Mouse (Mus musculus) heart, postnatal 0 days (tissue): ENCODE measurements around the gene Lamtor3. TPM values are rescaled to one million over a fixed set of nuclear protein-coding genes. Genes with fewer than 3 reads are reported as not detected.

Source experiments
- ATAC-seq: fragments of 200-750 bp; cut with Nextera tagmentation; 2 replicates; pipeline ENCODE4 v1.8.0; 2017; ENCODE audit warnings: low read depth, moderate number of reproducible peaks, moderate library complexity; ENCODE audit not compliant: insufficient read depth
- DNase-seq: peaks from one replicate; pipeline ENCODE4 v3.0.0-alpha.2; 2016; ENCODE audit warnings: low spot score
- H3K27ac ChIP-seq: fragments of 300-500 bp; sonication (generic); 2 replicates; pipeline ENCODE4 v1.5.1; 2014; ENCODE audit warnings: low read depth, mild to moderate bottlenecking
- H3K27me3 ChIP-seq: fragments of 300-500 bp; sonication (generic); 2 replicates; pipeline ENCODE4 v1.6.1; 2014; ENCODE audit warnings: low read length, mixed read lengths; ENCODE audit not compliant: control insufficient read depth, insufficient read depth
- H3K36me3 ChIP-seq: fragments of 300-500 bp; sonication (generic); replicated peaks from 2 replicates; pipeline ENCODE4 v1.6.1; 2014; ENCODE audit warnings: low read length, mixed read lengths; ENCODE audit not compliant: control insufficient read depth, insufficient read depth
- H3K4me1 ChIP-seq: fragments of 300-500 bp; sonication (generic); 2 replicates; pipeline ENCODE4 v1.6.1; 2014; ENCODE audit warnings: antibody characterized with exemption; ENCODE audit not compliant: control insufficient read depth, insufficient read depth
- H3K4me2 ChIP-seq: fragments of 300-500 bp; sonication (generic); 2 replicates; pipeline ENCODE4 v1.6.1; 2014; ENCODE audit warnings: low read depth, mild to moderate bottlenecking, low read length, moderate library complexity
- H3K4me3 ChIP-seq: fragments of 300-500 bp; sonication (generic); 2 replicates; pipeline ENCODE4 v1.5.1; 2014; ENCODE audit warnings: low read depth, low read length
- H3K9ac ChIP-seq: fragments of 300-500 bp; sonication (generic); replicated peaks from 2 replicates; pipeline ENCODE4 v1.6.1; 2014; ENCODE audit warnings: low read depth, low read length, mixed read lengths
- H3K9me3 ChIP-seq: fragments of 300-500 bp; sonication (generic); replicated peaks from 2 replicates; pipeline ENCODE4 v1.6.1; 2016; ENCODE audit warnings: low read length; ENCODE audit not compliant: control insufficient read depth
- CTCF ChIP-seq: IDR thresholded peaks from 2 replicates; pipeline ENCODE4 v1.5.1; 2016; ENCODE audit warnings: antibody characterized with exemption, control low read depth, low read depth
- EP300 ChIP-seq: IDR thresholded peaks from 2 replicates; pipeline ENCODE4 v1.6.1; 2016; ENCODE audit warnings: antibody characterized with exemption, low read depth
- WGBS: fragments of 180-500 bp; shearing (Covaris S2); extraction: QIAGEN DNeasy Blood & Tissue Kit; methylation state at CpG from one replicate; pipeline ENCODE4 v1.1.7; 2014; 5-methylcytosine and 5-hydroxymethylcytosine counted together
- polyA plus RNA-seq: library from polyadenylated mRNA; unstranded; fragments of >200 nt; fragmentation: Nextera tagmentation; extraction: Ambion mirVana; gene quantifications from 2 replicates; pipeline ENCODE4 v1.2.1, GENCODE M21; 2015
- total RNA-seq: library from RNA; depleted of rRNA; stranded (reverse); fragments of >200 nt; gene quantifications from 2 replicates; pipeline ENCODE4 v1.2.3, GENCODE M21; 2014; ENCODE audit warnings: low replicate concordance

The Lamtor3 gene
- total and polyA plus RNA-seq, 2 experiments from 2014 or later, result 125 to 137 TPM

DNA sequence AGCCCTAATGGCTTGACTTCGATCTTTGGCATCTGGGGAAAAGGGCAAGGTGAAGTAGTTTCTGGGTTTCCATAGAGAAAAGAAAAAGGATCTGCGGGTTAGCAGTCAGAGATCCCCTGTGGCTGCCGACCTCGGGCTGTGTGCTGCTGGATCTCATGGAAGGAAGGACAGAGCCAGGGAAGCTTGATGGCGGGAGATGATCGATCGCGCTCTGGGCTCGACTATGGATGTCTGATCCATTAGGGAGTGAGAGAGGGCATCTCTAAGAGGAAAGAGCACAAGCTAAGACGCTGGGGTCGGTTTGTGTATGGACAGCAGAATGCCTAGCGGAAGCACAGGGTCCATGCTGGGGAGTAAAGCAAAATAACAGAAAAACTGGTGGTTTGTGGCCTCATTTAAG lies 51.6 kb downstream of the Lamtor3 start:
- no peak for TF ChIP-seq CTCF
- no peak for TF ChIP-seq EP300
- H3K27ac ChIP-seq, result peak overlapping the region; percentile 64
- H3K4me1 ChIP-seq, result peaks cover 37% of the 10 kb centered on the region
- DNase-seq (no peak), ATAC-seq (no peak)
- no peak overlapping the region for H3K4me2 ChIP-seq
- H3K9ac ChIP-seq, result no peak overlapping the region
- no peak overlapping the region for H3K4me3 ChIP-seq
- no peaks in the 10 kb centered on the region for H3K9me3 ChIP-seq
- no peaks in the 10 kb centered on the region; the same call in 1 of the 2 replicates for H3K36me3 ChIP-seq
- H3K27me3 ChIP-seq, result no peaks in the 10 kb centered on the region
- WGBS, result 56% methylated on average over 12 of the region's 12 CpGs

DNA sequence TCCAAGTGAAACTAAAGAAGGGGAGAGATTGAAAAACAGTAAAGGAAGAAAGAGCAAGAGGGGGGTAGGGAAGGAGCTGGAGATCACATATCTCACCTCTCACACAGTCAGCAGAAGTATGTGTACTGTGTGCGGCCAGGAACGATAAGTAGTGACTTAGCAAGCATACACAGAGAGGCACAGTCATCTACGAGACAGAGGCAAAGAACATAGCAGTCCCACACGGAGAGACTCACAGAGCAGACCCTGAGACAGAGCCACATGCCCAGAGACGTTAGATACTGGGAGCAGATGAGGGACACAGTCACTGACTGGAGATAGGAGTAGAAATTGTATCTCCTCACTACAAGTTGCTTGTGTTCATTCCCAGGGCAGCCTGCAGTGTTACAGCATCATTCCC lies 53.9 kb downstream of the Lamtor3 start:
- TF ChIP-seq CTCF (no peak), EP300 (no peak)
- H3K9me3 ChIP-seq, result no peaks in the 10 kb centered on the region
- no peak for ATAC-seq
- no peak overlapping the region for H3K4me2 ChIP-seq
- no peaks in the 10 kb centered on the region for H3K27me3 ChIP-seq
- DNase-seq, result no peak
- H3K27ac ChIP-seq, result peak overlapping the region; percentile 28; the same call in 1 of the 2 replicates
- no peak overlapping the region for H3K9ac ChIP-seq
- no peak overlapping the region for H3K4me3 ChIP-seq
- no peaks in the 10 kb centered on the region for H3K36me3 ChIP-seq
- WGBS, result 31% methylated on average over 5 of the region's 5 CpGs
- peaks cover 37% of the 10 kb centered on the region for H3K4me1 ChIP-seq

DNA sequence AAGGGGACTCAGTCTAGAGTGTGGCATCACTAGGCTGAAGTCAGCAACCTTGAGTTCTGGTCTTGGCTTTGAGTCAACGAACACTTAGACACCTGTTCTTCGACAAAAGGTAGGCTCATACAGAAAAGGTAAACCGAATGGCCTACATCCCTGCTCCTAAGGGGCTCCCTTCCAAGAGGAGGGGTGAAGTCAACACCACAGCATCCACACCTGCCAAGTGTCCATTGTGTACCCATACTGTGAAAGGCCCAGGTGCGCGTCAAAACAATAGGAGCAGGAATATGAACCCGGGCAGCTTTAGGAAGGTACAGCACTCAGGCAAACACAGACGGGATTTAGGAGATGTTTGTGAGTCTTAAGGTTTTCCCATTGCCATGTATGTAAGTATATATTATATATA lies 54.7 kb downstream of the Lamtor3 start:
- 93% methylated on average over 7 of the region's 7 CpGs for WGBS
- Histone ChIP-seq H3K4me2 (no peak overlapping the region), H3K4me1 (peaks cover 36% of the 10 kb centered on the region), H3K9me3 (no peaks in the 10 kb centered on the region), H3K36me3 (no peaks in the 10 kb centered on the region), H3K27ac (no peak overlapping the region), H3K4me3 (no peak overlapping the region), H3K27me3 (no peaks in the 10 kb centered on the region), H3K9ac (no peak overlapping the region)
- ATAC-seq (no peak), DNase-seq (no peak)
- TF ChIP-seq CTCF, result no peak
- no peak for TF ChIP-seq EP300

- DNase-seq, result no peak
- Histone ChIP-seq H3K9me3 (no peaks in the 10 kb centered on the region), H3K27ac (no peak overlapping the region), H3K4me2 (no peak overlapping the region), H3K4me1 (peaks cover 29% of the 10 kb centered on the region), H3K4me3 (no peak overlapping the region), H3K27me3 (no peaks in the 10 kb centered on the region), H3K9ac (no peak overlapping the region), H3K36me3 (no peaks in the 10 kb centered on the region)
- ATAC-seq, result no peak
- no peak for TF ChIP-seq EP300
- no peak for TF ChIP-seq CTCF
- 67% methylated on average over 8 of the region's 8 CpGs for WGBS
Observed at GRCm38 (mm10) chr3:137974306-137974705, 56.0 kb downstream of the Lamtor3 start.

- H3K9me3 ChIP-seq, result no peaks in the 10 kb centered on the region
- TF ChIP-seq CTCF, result no peak
- no peak for TF ChIP-seq EP300
- no peak overlapping the region for H3K9ac ChIP-seq
- no peak for DNase-seq
- no peak for ATAC-seq
- 89% methylated on average over 7 of the region's 7 CpGs for WGBS
- no peak overlapping the region for H3K4me2 ChIP-seq
- H3K27ac ChIP-seq, result no peak overlapping the region
- H3K36me3 ChIP-seq, result no peaks in the 10 kb centered on the region
- H3K27me3 ChIP-seq, result no peaks in the 10 kb centered on the region
- peaks cover 31% of the 10 kb centered on the region for H3K4me1 ChIP-seq
- H3K4me3 ChIP-seq, result no peak overlapping the region
Observed at GRCm38 (mm10) chr3:137975435-137975834, 57.1 kb downstream of the Lamtor3 start.

DNA sequence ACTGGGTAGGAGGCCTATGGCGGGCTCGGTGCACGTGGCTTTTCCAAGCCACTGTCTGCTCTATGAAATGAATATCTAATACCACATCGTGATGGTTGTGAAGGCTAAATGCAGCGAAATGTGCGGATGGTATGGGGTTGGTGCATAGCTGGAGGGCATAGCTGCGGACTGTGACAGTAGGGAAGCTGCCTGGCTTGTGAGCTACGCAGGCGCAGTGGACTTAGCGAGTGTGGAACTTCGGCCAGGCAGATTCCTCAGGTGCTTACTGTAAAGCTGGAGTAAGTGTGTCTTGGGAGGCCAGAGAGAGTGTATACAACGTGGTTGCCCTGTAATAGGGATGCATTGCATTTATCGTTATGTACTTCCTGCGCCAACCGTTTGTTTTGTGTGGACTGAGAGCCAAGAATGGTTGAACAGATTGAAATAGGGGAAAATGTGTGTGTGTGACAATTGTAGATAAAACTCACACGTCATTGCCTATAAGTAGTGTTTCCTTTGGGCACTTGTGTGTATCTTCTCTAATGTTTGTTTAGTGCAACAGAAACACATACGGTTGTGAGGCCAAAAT lies 57.6 kb downstream of the Lamtor3 start:
- ATAC-seq, result no peak
- H3K4me3 ChIP-seq, result no peak overlapping the region
- no peak for TF ChIP-seq CTCF
- TF ChIP-seq EP300, result no peak
- 89% methylated on average over 17 of the region's 17 CpGs for WGBS
- DNase-seq, result no peak
- H3K4me1 ChIP-seq, result peaks cover 32% of the 10 kb centered on the region
- no peaks in the 10 kb centered on the region for H3K27me3 ChIP-seq
- H3K27ac ChIP-seq, result no peak overlapping the region
- H3K36me3 ChIP-seq, result no peaks in the 10 kb centered on the region
- H3K4me2 ChIP-seq, result no peak overlapping the region
- no peaks in the 10 kb centered on the region for H3K9me3 ChIP-seq
- no peak overlapping the region for H3K9ac ChIP-seq
